9 mouse cellular contexts compared by ENCODE assay signal in genomic region chr12:17018468-17018867, GRCm38 (mm10). TPM values are rescaled to one million over a fixed set of nuclear protein-coding genes. Genes with fewer than 3 reads are reported as not detected.
A peak's percentile ranks its signal among the peaks of the same experiment; 100 is the strongest.
DNase-seq lines count a peak whose midpoint lies in the region; ATAC-seq and TF ChIP-seq lines count a peak whose summit lies in the region.
"Had no signal": no experiment of that assay in that cellular context is flagged by ENCODE, and none has a peak within 500 bp of the region (broad histone marks: within the 10 kb centered on the region; RNA-seq: fewer than 3 reads in every experiment).

No protein-coding gene starts in this region.

- no peaks in the 10 kb centered on the region for H3K4me1 ChIP-seq in hindbrain, embryonic 11.5 days (replicated peaks; ENCODE audit: control insufficient read depth, insufficient read depth, low read length)
- no peaks in the 10 kb centered on the region for H3K4me1 ChIP-seq in hindbrain, embryonic 13.5 days (replicated peaks)
- H3K4me1 ChIP-seq in E14TG2a.4 (replicated peaks; ENCODE audit: low read depth, low read length), result 0 out of 2 replicates have a peak, but pooled peaks cover 2% of the 10 kb centered on the region
- no peaks in the 10 kb centered on the region for H3K4me1 ChIP-seq in neural tube, embryonic 11.5 days (ENCODE audit: control insufficient read depth, insufficient read depth, low read length)
- H3K4me1 ChIP-seq: embryonic facial prominence, embryonic 13.5 days had no signal

- no peak overlapping the region for H3K4me2 ChIP-seq in hindbrain, embryonic 11.5 days (replicated peaks; ENCODE audit: low read depth, low read length)
- H3K4me2 ChIP-seq in hindbrain, embryonic 13.5 days, result no peak overlapping the region
- no peak overlapping the region for H3K4me2 ChIP-seq in neural tube, embryonic 11.5 days (ENCODE audit: low read depth)
- H3K4me2 ChIP-seq: embryonic facial prominence, embryonic 13.5 days had no signal

- H3K36me3 ChIP-seq in hindbrain, embryonic 11.5 days (ENCODE audit: control insufficient read depth, insufficient read depth, low read length), result no peaks in the 10 kb centered on the region
- H3K36me3 ChIP-seq in hindbrain, embryonic 13.5 days, result no peaks in the 10 kb centered on the region
- no peaks in the 10 kb centered on the region for H3K36me3 ChIP-seq in E14TG2a.4 (ENCODE audit: insufficient read depth, low read length)
- no peaks in the 10 kb centered on the region for H3K36me3 ChIP-seq in neural tube, embryonic 11.5 days (ENCODE audit: control insufficient read depth, insufficient read depth, low read length)
- H3K36me3 ChIP-seq: embryonic facial prominence, embryonic 13.5 days had no signal

- no peak overlapping the region for H3K27ac ChIP-seq in hindbrain, embryonic 11.5 days (ENCODE audit: low read depth, low read length)
- H3K27ac ChIP-seq in hindbrain, embryonic 13.5 days, result no peak overlapping the region
- H3K27ac ChIP-seq in neural tube, embryonic 11.5 days (ENCODE audit: low read depth, low read length), result no peak overlapping the region
- H3K27ac ChIP-seq: embryonic facial prominence, embryonic 13.5 days had no signal

- peak; percentile 20; the same call in 1 of the 2 replicates for TF ChIP-seq CTCF in E14TG2a.4 (conservative IDR thresholded peaks at IDR 0.05; ENCODE audit: low read length)

- H3K9me3 ChIP-seq in hindbrain, embryonic 11.5 days (ENCODE audit: control insufficient read depth, low read length), result no peaks in the 10 kb centered on the region
- no peaks in the 10 kb centered on the region for H3K9me3 ChIP-seq in hindbrain, embryonic 13.5 days
- peaks cover 27% of the 10 kb centered on the region for H3K9me3 ChIP-seq in E14TG2a.4 (ENCODE audit: low read length)
- no peaks in the 10 kb centered on the region for H3K9me3 ChIP-seq in neural tube, embryonic 11.5 days (ENCODE audit: control insufficient read depth, low read length)
- H3K9me3 ChIP-seq: embryonic facial prominence, embryonic 13.5 days had no signal

- DNase-seq in hindbrain, embryonic 11.5 days (ENCODE audit: low spot score), result peak; percentile 83
- DNase-seq in 416B (ENCODE audit: low read depth), result peak; percentile 56
- peak; percentile 60 to 70 for DNase-seq in layer of hippocampus, postnatal 36 days
- peak; percentile 61 for DNase-seq in neural tube, embryonic 11.5 days (ENCODE audit: low spot score)
- DNase-seq in yolk sac, embryonic 10.5 days (ENCODE audit: low spot score), result no peak

- no peak overlapping the region for H3K9ac ChIP-seq in hindbrain, embryonic 11.5 days (ENCODE audit: low read depth, low read length)
- no peak overlapping the region for H3K9ac ChIP-seq in hindbrain, embryonic 13.5 days
- no peak overlapping the region for H3K9ac ChIP-seq in neural tube, embryonic 11.5 days (ENCODE audit: low read length)
- H3K9ac ChIP-seq: embryonic facial prominence, embryonic 13.5 days had no signal

- H3K27me3 ChIP-seq in hindbrain, embryonic 11.5 days (ENCODE audit: control insufficient read depth, insufficient read depth, low read length), result no peaks in the 10 kb centered on the region
- no peaks in the 10 kb centered on the region for H3K27me3 ChIP-seq in hindbrain, embryonic 13.5 days
- peaks cover 5% of the 10 kb centered on the region; the same call in 1 of the 2 replicates for H3K27me3 ChIP-seq in E14TG2a.4 (ENCODE audit: insufficient read depth, low read length)
- no peaks in the 10 kb centered on the region for H3K27me3 ChIP-seq in neural tube, embryonic 11.5 days (ENCODE audit: control insufficient read depth, insufficient read depth, low read length)
- H3K27me3 ChIP-seq: embryonic facial prominence, embryonic 13.5 days had no signal

- ATAC-seq in hindbrain, embryonic 11.5 days (ENCODE audit: low FRiP score), result no peak
- ATAC-seq in hindbrain, embryonic 13.5 days (ENCODE audit: low FRiP score), result no peak
- ATAC-seq in common myeloid progenitor, adult 5-6 weeks (replicated peaks; ENCODE audit: low read depth, poor library complexity, severe bottlenecking), result peak; percentile 73
- no peak for ATAC-seq in neural tube, embryonic 11.5 days (ENCODE audit: insufficient read depth, low FRiP score, low TSS enrichment)

- no peak overlapping the region for H3K4me3 ChIP-seq in hindbrain, embryonic 11.5 days (ENCODE audit: low read depth, low read length)
- H3K4me3 ChIP-seq in hindbrain, embryonic 13.5 days, result no peak overlapping the region
- H3K4me3 ChIP-seq in E14TG2a.4 (replicated peaks; ENCODE audit: low read length), result no peak overlapping the region
- H3K4me3 ChIP-seq in neural tube, embryonic 11.5 days (ENCODE audit: low read depth, low read length), result no peak overlapping the region
- H3K4me3 ChIP-seq: embryonic facial prominence, embryonic 13.5 days had no signal

- 34% methylated on average over 4 of the region's 4 CpGs for WGBS in hindbrain, embryonic 11.5 days
- WGBS in hindbrain, embryonic 13.5 days, result 34% methylated on average over 4 of the region's 4 CpGs
- WGBS in neural tube, embryonic 11.5 days, result 26% methylated on average over 4 of the region's 4 CpGs

RNA-seq across cellular contexts. Expression of gene 2410004P03Rik, which starts 6.9 kb away (rescaled TPM):
- polyA plus RNA-seq in hindbrain, embryonic 11.5 days (2014; fragmentation: Nextera tagmentation; extraction: Ambion mirVana), result 1.7 and 3.2 TPM in 2 replicates
- polyA plus RNA-seq in hindbrain, embryonic 13.5 days (2015; fragmentation: Nextera tagmentation; extraction: Ambion mirVana), result 3.0 and 4.8 TPM in 2 replicates
- total RNA-seq in common myeloid progenitor, adult 5-6 weeks (2017), result 0.87 TPM in 1 of 2 replicates, not detected in the other
- total RNA-seq in layer of hippocampus, postnatal 36 days (2021), result under 1 TPM; 0.25 to 0.61 TPM
- polyA plus RNA-seq in neural tube, embryonic 11.5 days (2014; fragmentation: Nextera tagmentation; extraction: Ambion mirVana), result 0.65 and 0.89 TPM in 2 replicates

RNA-seq across cellular contexts. Expression of gene Pqlc3, which starts 18.3 kb away (rescaled TPM):
- 2.9 and 3.4 TPM in 2 replicates for polyA plus RNA-seq in hindbrain, embryonic 11.5 days (2014; fragmentation: Nextera tagmentation; extraction: Ambion mirVana)
- polyA plus RNA-seq in hindbrain, embryonic 13.5 days (2015; fragmentation: Nextera tagmentation; extraction: Ambion mirVana), result 1.4 and 2.3 TPM in 2 replicates
- total RNA-seq in common myeloid progenitor, adult 5-6 weeks (2017), result 14.1 and 17.2 TPM in 2 replicates
- total RNA-seq in layer of hippocampus, postnatal 36 days (2021), result 1 to 10 TPM; 1.0 to 1.2 TPM
- 3.2 TPM in 2 replicates for polyA plus RNA-seq in neural tube, embryonic 11.5 days (2014; fragmentation: Nextera tagmentation; extraction: Ambion mirVana)
